Mouse (Mus musculus) forebrain, embryonic 15.5 days (tissue): Measurements from ENCODE around the gene Als2cl. TPM values are rescaled to one million over a fixed set of nuclear protein-coding genes. Genes with fewer than 3 reads are reported as not detected.

Source experiments
- ATAC-seq: fragments of 200-750 bp; cut with Nextera tagmentation; replicated peaks from 2 replicates; pipeline ENCODE4 v1.8.0; 2017; ENCODE audit warnings: mild to moderate bottlenecking, moderate TSS enrichment, moderate library complexity
- H3K27ac ChIP-seq: fragments of 300-500 bp; sonication (generic); replicated peaks from 2 replicates; pipeline ENCODE4 v1.5.1; 2015; ENCODE audit warnings: mild to moderate bottlenecking, inconsistent platforms
- H3K27me3 ChIP-seq: fragments of 300-500 bp; sonication (generic); 2 replicates; pipeline ENCODE4 v1.6.1; 2015; ENCODE audit warnings: inconsistent platforms
- H3K36me3 ChIP-seq: fragments of 300-500 bp; sonication (generic); 2 replicates; pipeline ENCODE4 v1.6.1; 2015; ENCODE audit warnings: mild to moderate bottlenecking, inconsistent platforms
- H3K4me1 ChIP-seq: fragments of 300-500 bp; sonication (generic); 2 replicates; pipeline ENCODE4 v1.6.1; 2015; ENCODE audit warnings: inconsistent platforms
- H3K4me2 ChIP-seq: fragments of 300-500 bp; sonication (generic); replicated peaks from 2 replicates; pipeline ENCODE4 v1.6.1; 2015; ENCODE audit warnings: mild to moderate bottlenecking, inconsistent platforms
- H3K4me3 ChIP-seq: fragments of 300-500 bp; sonication (generic); 2 replicates; pipeline ENCODE4 v1.5.1; 2015; ENCODE audit warnings: mild to moderate bottlenecking, inconsistent platforms
- H3K9ac ChIP-seq: fragments of 300-500 bp; sonication (generic); replicated peaks from 2 replicates; pipeline ENCODE4 v1.6.1; 2015; ENCODE audit warnings: mild to moderate bottlenecking, inconsistent platforms
- H3K9me3 ChIP-seq: fragments of 300-500 bp; sonication (generic); 2 replicates; pipeline ENCODE4 v1.6.1; 2016; ENCODE audit warnings: inconsistent platforms
- WGBS: fragments of 180-500 bp; shearing (Covaris S2); methylation state at CpG from one replicate; pipeline ENCODE4 v1.1.7; 2015; ENCODE audit warnings: mixed read lengths; 5-methylcytosine and 5-hydroxymethylcytosine counted together
- polyA plus RNA-seq: library from polyadenylated mRNA; unstranded; fragments of >200 nt; fragmentation: Nextera tagmentation; extraction: Ambion mirVana; gene quantifications from 2 replicates; pipeline ENCODE4 v1.2.1, GENCODE M21; 2015

The Als2cl gene
- polyA plus RNA-seq, 1 experiment from 2014 or later = 0.74 TPM

DNA sequence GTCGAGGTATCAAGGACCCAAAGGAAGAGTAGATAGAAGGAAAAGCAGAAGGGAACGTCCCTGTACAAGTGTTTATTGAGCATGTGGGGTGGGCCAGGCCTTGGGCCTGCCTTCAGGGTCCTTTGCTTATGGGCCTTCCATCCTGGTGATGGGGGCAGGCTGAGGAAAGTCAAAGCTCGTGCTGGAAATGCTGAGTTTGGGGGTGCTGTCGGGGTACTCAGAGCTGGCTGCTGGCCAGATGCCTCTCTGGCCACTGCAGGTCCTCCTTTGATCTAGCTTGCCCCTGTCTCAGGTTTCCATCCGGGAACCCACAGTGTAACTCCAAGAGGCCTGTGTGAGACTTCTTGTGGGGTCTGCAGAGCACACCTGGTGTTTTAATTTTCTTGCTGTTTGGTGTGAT is 21.1 kb upstream of the Als2cl start:
- no peak for ATAC-seq
- Histone ChIP-seq H3K9ac (no peak overlapping the region), H3K4me1 (peaks cover 6% of the 10 kb centered on the region), H3K27me3 (peaks cover 10% of the 10 kb centered on the region; the same call in 1 of the 2 replicates), H3K9me3 (no peaks in the 10 kb centered on the region), H3K27ac (no peak overlapping the region), H3K4me2 (no peak overlapping the region), H3K36me3 (no peaks in the 10 kb centered on the region), H3K4me3 (no peak overlapping the region)
- 59% methylated on average over 5 of the region's 5 CpGs for WGBS

DNA sequence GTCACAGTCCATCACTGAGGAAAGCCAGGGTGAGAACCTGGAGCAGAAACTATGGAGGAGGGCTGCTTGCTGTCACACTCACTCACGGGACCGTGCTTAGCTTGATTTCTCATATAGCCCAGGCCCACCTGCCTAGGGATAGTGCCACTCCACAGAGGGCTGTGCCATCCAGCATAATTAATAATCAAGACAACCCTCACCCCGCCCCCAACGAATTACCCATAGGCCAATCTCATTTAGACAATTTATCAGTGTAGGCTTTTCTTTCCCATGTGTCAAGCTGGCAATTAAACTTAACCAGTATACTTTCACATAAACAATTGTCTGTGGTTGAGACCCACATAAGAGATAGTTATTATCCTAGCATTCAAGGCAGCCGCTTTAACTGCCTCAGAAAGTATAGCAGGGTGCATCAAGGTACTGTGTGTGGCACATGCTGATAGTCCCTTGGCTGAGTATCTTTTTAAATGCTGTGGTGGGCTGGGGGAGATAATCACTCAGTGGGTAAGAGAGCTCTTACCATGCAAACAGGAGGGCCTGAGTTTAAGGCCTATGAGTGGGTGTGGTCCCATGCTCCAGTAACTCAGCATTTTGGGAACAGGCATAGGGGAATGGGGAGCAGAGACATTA is 20.6 kb upstream of the Als2cl start:
- H3K4me1 ChIP-seq = peaks cover 6% of the 10 kb centered on the region
- H3K27ac ChIP-seq = no peak overlapping the region
- ATAC-seq = no peak
- H3K9me3 ChIP-seq = no peaks in the 10 kb centered on the region
- H3K4me3 ChIP-seq = no peak overlapping the region
- no peak overlapping the region for H3K4me2 ChIP-seq
- H3K9ac ChIP-seq = no peak overlapping the region
- H3K27me3 ChIP-seq = peaks cover 10% of the 10 kb centered on the region; the same call in 1 of the 2 replicates
- no peaks in the 10 kb centered on the region for H3K36me3 ChIP-seq
- 88% methylated on average over 5 of the region's 5 CpGs for WGBS

DNA sequence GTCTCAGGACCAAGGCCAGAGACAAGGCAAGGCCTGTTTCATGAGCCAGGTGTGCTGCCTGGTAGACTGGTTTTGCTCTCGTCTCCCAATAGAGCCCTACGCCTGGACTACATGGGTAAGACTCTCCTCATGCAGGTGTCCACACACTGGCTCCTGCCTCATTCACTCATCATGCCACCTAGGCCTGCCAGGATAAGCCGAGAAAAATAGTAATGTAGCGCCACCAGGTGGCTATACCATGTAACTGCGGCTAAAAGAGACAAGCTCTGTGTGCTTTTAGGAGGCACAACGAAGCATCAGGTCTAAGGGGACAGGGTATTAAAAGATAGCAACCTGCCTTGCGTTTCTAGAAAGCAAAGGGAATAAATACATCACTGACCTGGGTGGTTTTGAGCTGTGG is 8.6 kb upstream of the Als2cl start:
- H3K4me3 ChIP-seq = no peak overlapping the region
- no peak overlapping the region for H3K27ac ChIP-seq
- no peaks in the 10 kb centered on the region for H3K9me3 ChIP-seq
- no peaks in the 10 kb centered on the region for H3K36me3 ChIP-seq
- WGBS = 14% methylated on average over 7 of the region's 7 CpGs
- H3K4me1 ChIP-seq = peaks cover 20% of the 10 kb centered on the region
- H3K9ac ChIP-seq = no peak overlapping the region
- ATAC-seq = no peak
- H3K27me3 ChIP-seq = peaks cover 7% of the 10 kb centered on the region; the same call in 1 of the 2 replicates
- no peak overlapping the region for H3K4me2 ChIP-seq

DNA sequence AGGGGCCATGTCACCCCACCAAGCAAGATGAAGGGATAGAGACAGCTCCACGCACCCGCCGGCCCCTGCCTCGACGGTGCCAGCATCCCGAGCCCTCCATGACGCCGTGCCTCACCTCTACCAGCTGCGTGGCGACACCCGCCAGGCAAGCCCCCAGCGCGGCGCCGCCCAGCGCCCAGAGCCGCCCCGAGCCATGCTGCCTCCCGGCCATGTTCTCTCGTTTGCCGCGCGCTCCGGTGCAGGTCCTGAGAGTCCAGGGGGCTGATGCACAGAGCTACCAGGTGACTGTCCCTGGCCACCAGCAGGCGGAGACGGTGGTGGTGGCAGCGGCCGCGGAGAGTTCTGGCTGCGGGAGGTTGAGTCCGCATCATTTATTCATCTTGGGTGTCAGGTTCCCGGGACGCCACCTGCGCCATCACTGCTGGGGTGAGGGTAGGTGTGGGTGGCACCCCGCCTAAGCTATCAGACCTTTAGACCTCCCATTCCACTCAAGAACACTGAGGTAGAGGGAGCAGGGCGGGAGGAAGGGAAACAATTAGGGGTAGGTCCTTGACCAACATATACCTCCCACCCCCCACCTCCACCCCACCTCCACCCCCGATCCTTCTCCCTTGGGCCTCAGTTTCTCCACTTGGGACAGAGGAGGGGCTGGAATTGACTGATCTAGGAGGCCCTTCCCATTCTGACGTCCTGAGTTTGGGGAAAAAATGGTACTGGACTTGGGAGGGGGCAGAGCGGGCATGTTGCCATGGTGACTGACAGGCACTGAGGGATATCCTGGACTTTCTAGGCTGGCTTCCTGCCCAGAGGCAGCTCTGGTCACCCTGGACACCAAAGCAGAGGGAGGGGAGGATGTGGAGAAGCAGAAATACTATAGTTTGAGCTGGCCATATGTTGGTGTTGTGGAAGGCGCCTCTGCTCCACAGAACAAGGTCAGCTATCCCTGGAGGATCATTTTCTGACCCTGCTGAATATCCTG is 5.7 kb upstream of the Als2cl start:
- no peaks in the 10 kb centered on the region for H3K9me3 ChIP-seq
- peak overlapping the region; percentile 53 for H3K4me2 ChIP-seq
- peak overlapping the region; percentile 38 for H3K9ac ChIP-seq
- 7% methylated on average over 40 of the region's 40 CpGs for WGBS
- no peaks in the 10 kb centered on the region for H3K36me3 ChIP-seq
- peak overlapping the region; percentile 33 for H3K4me3 ChIP-seq
- peaks cover 15% of the 10 kb centered on the region; the same call in 1 of the 2 replicates for H3K27me3 ChIP-seq
- peak; percentile 39; the same call in 1 of the 2 replicates for ATAC-seq
- H3K4me1 ChIP-seq = peaks cover 20% of the 10 kb centered on the region
- H3K27ac ChIP-seq = no peak overlapping the region

DNA sequence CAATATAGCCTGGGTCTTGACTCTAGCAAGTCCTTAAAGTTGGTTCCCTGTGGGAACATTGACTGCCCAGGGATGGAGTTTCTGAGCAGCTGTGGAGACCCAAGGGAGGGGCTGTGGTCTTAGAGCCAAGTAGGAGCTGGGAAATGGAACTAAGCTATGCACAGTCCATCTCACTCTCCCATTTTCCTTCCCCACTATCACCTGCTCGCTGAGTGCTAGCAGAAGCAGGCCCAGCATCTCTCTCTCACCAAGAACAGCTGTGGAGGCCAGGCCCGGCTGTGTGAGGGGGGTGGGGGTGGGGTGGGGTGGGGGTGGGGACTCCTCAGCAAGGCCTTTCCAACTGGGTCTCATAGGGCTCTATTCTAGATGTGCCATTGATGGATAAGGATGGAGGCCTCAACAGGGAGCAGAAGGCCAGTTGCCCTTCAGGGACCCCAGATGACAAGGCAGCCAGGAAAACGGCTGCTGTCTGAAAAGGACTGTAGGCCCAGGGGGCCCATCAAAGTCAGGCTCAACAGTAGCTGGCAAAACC is 4.9 kb upstream of the Als2cl start:
- H3K9ac ChIP-seq = no peak overlapping the region
- H3K4me1 ChIP-seq = peaks cover 25% of the 10 kb centered on the region
- ATAC-seq = peak; percentile 37
- no peak overlapping the region for H3K4me3 ChIP-seq
- H3K9me3 ChIP-seq = no peaks in the 10 kb centered on the region
- no peak overlapping the region for H3K4me2 ChIP-seq
- H3K36me3 ChIP-seq = no peaks in the 10 kb centered on the region
- no peak overlapping the region for H3K27ac ChIP-seq
- H3K27me3 ChIP-seq = peaks cover 22% of the 10 kb centered on the region; the same call in 1 of the 2 replicates
- 14% methylated on average over 3 of the region's 3 CpGs for WGBS

DNA sequence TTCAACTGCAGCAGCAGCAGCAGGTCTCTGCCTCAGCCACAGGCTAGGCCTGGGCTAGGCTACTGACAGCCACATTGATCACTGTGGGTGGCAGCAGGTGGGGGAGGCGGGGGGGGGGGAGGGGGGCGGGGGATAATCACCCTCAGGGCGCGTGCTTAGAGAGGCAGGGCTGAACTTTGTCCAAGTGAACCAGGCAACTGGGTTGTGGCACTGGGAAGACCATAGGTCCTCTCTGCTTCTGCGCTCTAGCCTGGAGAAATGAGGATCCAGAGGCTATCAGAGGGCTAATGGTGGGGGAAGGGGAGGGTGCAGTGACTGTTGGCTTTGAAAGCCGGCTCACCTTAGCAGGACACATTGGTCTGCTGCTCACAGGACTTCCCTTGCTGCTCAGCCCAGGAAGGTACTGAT is 4.4 kb upstream of the Als2cl start:
- Histone ChIP-seq H3K9me3 (no peaks in the 10 kb centered on the region), H3K36me3 (no peaks in the 10 kb centered on the region), H3K27ac (no peak overlapping the region), H3K4me3 (no peak overlapping the region), H3K4me1 (peaks cover 30% of the 10 kb centered on the region), H3K4me2 (no peak overlapping the region), H3K27me3 (peaks cover 28% of the 10 kb centered on the region), H3K9ac (no peak overlapping the region)
- 0 out of 2 replicates have a peak, but pooled peaks have one; percentile 30 for ATAC-seq
- 23% methylated on average over 4 of the region's 6 CpGs for WGBS

DNA sequence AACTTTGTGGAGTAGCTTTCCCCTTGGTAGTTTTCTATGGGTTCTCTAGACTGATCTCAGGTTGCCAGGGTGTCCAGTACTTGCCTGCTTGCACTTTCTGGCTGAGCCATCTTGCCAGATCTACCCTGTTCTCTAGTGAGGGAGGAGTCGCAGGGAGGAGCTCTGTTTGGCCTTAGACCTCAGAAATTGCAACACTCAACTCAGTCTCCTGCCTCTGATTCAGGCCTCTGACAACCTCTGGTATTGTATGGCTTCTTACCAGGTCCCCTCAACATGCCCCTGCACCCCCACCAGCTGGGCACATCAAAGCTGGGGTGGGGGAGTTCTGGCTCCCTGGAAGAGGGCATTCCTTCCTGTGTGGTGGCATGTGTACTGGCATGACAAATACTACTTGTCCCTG is 2.3 kb upstream of the Als2cl start:
- Histone ChIP-seq H3K27me3 (peaks cover 39% of the 10 kb centered on the region), H3K36me3 (no peaks in the 10 kb centered on the region), H3K27ac (no peak overlapping the region), H3K4me2 (no peak overlapping the region), H3K4me3 (no peak overlapping the region), H3K4me1 (peaks cover 34% of the 10 kb centered on the region), H3K9me3 (no peaks in the 10 kb centered on the region), H3K9ac (no peak overlapping the region)
- no peak for ATAC-seq
- 94% methylated on average over 1 of the region's 1 CpGs for WGBS

DNA sequence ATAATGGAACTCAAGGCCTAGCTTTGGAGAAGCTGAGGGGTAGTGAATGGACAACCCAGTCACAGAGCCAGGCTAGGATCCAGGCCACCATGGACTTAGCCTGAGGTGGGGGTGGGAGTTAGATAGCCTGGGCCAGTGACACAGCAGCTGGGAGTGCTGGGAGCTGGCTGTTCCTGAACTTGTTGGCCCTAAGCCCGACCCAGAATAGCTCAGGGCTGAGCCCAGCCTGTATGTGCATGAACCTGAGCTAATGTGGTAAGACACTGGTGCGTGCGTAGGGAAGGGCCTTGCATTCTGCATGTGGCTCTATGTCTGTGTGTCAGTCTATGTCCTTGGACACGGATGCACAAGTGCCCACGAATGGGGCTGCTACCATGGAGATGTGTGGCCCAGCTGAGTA is 1.8 kb upstream of the Als2cl start:
- 88% methylated on average over 5 of the region's 5 CpGs for WGBS
- no peak for ATAC-seq
- Histone ChIP-seq H3K9ac (no peak overlapping the region), H3K36me3 (no peaks in the 10 kb centered on the region), H3K4me2 (no peak overlapping the region), H3K4me3 (no peak overlapping the region), H3K9me3 (no peaks in the 10 kb centered on the region), H3K27me3 (peaks cover 34% of the 10 kb centered on the region), H3K27ac (no peak overlapping the region), H3K4me1 (peaks cover 34% of the 10 kb centered on the region)

DNA sequence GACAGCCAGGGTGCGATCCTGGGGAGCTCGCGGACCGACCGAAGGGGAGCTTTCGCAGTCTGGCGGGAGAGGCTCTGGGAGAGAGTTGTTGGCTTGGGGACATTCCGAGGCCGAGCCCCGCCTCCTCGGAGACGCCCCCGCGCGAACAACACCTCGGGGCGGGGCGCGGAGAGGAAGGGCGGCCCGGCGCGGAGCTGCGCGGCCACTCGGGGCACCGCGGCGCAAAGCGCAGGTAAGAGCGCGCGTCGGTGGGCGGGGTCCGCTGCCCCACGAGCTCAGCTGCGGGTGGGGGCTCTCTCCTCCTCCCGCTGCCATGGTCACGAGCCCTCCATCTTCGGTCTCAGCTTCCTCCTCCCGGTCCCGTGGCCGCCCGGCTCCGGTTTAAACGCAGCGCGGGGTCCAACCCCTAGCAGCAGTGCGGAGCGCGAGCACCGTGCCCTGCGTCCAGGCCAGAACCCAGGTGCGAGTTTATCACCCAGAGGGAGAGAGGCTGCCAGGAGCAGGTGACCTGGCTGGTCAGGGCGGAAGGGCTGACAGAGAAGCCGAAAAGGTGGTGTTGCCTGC is 410 bp downstream of the Als2cl start, which contains the start of gene Tmie:
Gene Tmie, minus strand, starts transcription at position 116 of the 564 bp plus-strand sequence.
- H3K27me3 ChIP-seq = peaks cover 34% of the 10 kb centered on the region
- peaks cover 18% of the 10 kb centered on the region for H3K4me1 ChIP-seq
- peak within 1 kb of the TSS; percentile 50 for H3K4me3 ChIP-seq
- peak; percentile 58; the same call in 1 of the 2 replicates for ATAC-seq
- H3K9me3 ChIP-seq = no peaks in the 10 kb centered on the region
- peak within 1 kb of the TSS; percentile 89 for H3K4me2 ChIP-seq
- H3K9ac ChIP-seq = peak within 1 kb of the TSS; percentile 39
- no peak within 1 kb of the TSS for H3K27ac ChIP-seq
- under 1% methylated on average over 54 of the region's 57 CpGs for WGBS
- no peaks in the 10 kb centered on the region for H3K36me3 ChIP-seq

DNA sequence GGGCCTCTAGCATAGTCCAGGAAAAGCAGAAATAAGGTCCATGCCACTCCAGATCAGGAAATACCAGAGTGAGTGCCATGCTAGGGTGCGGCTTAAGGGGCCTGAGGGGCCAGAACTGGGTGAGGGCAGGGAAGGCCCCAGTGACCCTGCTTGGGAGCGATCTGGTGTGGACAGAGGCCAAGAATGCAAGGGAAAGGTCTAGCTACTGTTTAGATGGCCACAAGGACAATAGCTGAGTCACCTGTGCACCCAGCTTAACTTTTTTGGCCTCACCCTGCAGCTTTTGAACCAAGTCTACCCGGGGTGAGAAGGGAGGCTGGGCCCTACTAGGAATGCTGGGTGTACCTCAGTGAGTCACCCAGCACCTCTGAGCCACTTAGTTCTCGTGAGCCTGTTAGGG is 1.1 kb downstream of the Als2cl start:
- 71% methylated on average over 4 of the region's 4 CpGs for WGBS

DNA sequence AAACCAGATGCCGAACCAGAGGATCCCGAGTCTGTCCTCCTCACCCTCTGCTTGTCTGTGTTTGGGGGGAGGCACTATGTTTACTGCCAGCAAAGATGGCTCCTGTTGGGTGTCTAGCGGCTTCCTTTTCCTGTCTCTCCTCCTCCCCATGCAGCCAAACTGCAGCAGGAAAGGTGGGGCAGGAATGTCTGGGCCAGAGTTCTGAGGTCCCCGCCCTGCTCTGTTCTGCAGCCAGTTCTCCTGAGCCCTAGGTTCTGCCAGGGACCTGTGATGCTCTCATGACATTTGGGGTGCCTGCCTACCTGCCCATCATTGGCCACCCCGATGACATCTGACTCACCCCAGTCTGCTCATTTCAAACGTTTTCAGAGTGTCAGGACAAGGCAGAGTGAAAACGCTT is 2.3 kb downstream of the Als2cl start:
- peaks cover 34% of the 10 kb centered on the region for H3K27me3 ChIP-seq
- no peak overlapping the region for H3K4me2 ChIP-seq
- no peak overlapping the region for H3K4me3 ChIP-seq
- no peaks in the 10 kb centered on the region for H3K36me3 ChIP-seq
- 78% methylated on average over 7 of the region's 7 CpGs for WGBS
- no peak for ATAC-seq
- H3K27ac ChIP-seq = no peak overlapping the region
- H3K9me3 ChIP-seq = no peaks in the 10 kb centered on the region
- H3K4me1 ChIP-seq = peaks cover 14% of the 10 kb centered on the region
- H3K9ac ChIP-seq = no peak overlapping the region

More for the DNA sequence above, 1.1 kb downstream of the Als2cl start:
- no peak for ATAC-seq
- peaks cover 34% of the 10 kb centered on the region for H3K27me3 ChIP-seq
- H3K4me3 ChIP-seq = peak overlapping the region; percentile 50; the same call in 1 of the 2 replicates
- H3K36me3 ChIP-seq = no peaks in the 10 kb centered on the region
- no peak overlapping the region for H3K27ac ChIP-seq
- no peaks in the 10 kb centered on the region for H3K9me3 ChIP-seq
- H3K9ac ChIP-seq = no peak overlapping the region
- H3K4me1 ChIP-seq = peaks cover 14% of the 10 kb centered on the region
- H3K4me2 ChIP-seq = peak overlapping the region; percentile 89
